ENCODE assay signal across 5 mouse cellular contexts in the genomic region with DNA sequence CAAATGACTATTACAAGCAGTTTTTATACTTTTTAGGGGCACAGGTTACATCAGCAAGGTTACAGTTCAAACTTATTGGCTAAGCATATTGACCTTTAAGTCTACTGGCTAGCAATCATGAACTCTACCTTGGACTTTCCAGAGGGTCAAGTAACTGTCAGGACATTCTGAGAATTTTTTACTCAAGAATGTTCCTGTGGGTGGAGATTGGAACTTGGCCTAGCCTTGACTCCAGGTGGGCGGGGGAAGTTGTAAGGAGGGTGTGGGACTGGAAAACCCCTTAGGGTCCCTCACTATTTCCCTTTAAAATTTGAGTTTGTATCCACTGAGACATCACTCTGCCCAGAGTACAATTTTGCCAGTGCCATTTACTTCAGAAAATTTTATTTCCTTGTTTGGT. TPM values are rescaled to one million over a fixed set of nuclear protein-coding genes. Genes with fewer than 3 reads are reported as not detected.
A peak's percentile ranks its signal among the peaks of the same experiment; 100 is the strongest.
DNase-seq lines count a peak whose midpoint lies in the region; TF ChIP-seq lines count a peak whose summit lies in the region.
"Not testable (repeated sequence)": the region's sequence is repeated elsewhere in the genome, so short reads cannot be mapped to it uniquely, and the experiment has no call there.

No protein-coding gene starts in this region.

- H3K27ac ChIP-seq in ES-Bruce4 (ENCODE audit: insufficient read depth, low read length), result peak overlapping the region; percentile 91

- H3K36me3 ChIP-seq in ES-Bruce4 (ENCODE audit: control insufficient read depth, insufficient read depth, low read length, poor library complexity, severe bottlenecking), result not testable (repeated sequence)

- H3K9ac ChIP-seq in ES-Bruce4 (ENCODE audit: low read depth, poor library complexity, severe bottlenecking), result not testable (repeated sequence)

- not testable (repeated sequence) for TF ChIP-seq POLR2A in ES-Bruce4 (IDR thresholded peaks at IDR 0.05; ENCODE audit: insufficient read depth, low read length)

- not testable (repeated sequence) for H3K27me3 ChIP-seq in ES-Bruce4 (ENCODE audit: control insufficient read depth, insufficient read depth, low read length, poor library complexity, severe bottlenecking)

- H3K4me1 ChIP-seq in ES-Bruce4 (ENCODE audit: control insufficient read depth, insufficient read depth, low read length), result not testable (repeated sequence)

- peak; percentile 92 for DNase-seq in R1 (ENCODE audit: low read depth, low spot score)
- peak; percentile 14 for DNase-seq in adrenal gland, postnatal 14 days
- peak; percentile 23 for DNase-seq in kidney, adult 11 months
- peak; percentile 48 to 64 for DNase-seq in kidney, adult 8-10 months

- TF ChIP-seq CTCF in ES-Bruce4 (IDR thresholded peaks at IDR 0.05; ENCODE audit: low read depth, low read length), result not testable (repeated sequence)

- H3K4me3 ChIP-seq in ES-Bruce4 (ENCODE audit: low read depth, low read length), result not testable (repeated sequence)

- TF ChIP-seq EP300 in ES-Bruce4 (IDR thresholded peaks at IDR 0.05; ENCODE audit: insufficient read depth, low read depth, low read length), result 0 out of 2 replicates have a peak, but pooled peaks have one; percentile 47

- H3K9me3 ChIP-seq in ES-Bruce4 (replicated peaks; ENCODE audit: control insufficient read depth, insufficient read depth, low read length, poor library complexity, severe bottlenecking), result not testable (repeated sequence)

RNA-seq across cellular contexts. Expression of gene Ubxn2a, which starts 3.0 kb away (rescaled TPM):
- polyA plus RNA-seq in ES-Bruce4 (2011; ENCODE audit: insufficient read depth, insufficient read length, low read depth, missing spikeins), result 50.3 and 69.4 TPM in 2 replicates
- total RNA-seq in adrenal gland, postnatal 14 days (2021), result 37.4 and 39.4 TPM in 2 replicates

RNA-seq across cellular contexts. Expression of gene Atad2b, which starts 6.7 kb away (rescaled TPM):
- 28.7 and 34.1 TPM in 2 replicates for polyA plus RNA-seq in ES-Bruce4 (2011; ENCODE audit: insufficient read depth, insufficient read length, low read depth, missing spikeins)
- 30.6 and 34.9 TPM in 2 replicates for total RNA-seq in adrenal gland, postnatal 14 days (2021)

RNA-seq across cellular contexts. Expression of gene Mfsd2b, which starts 36.3 kb away (rescaled TPM):
- 2.2 and 3.1 TPM in 2 replicates for polyA plus RNA-seq in ES-Bruce4 (2011; ENCODE audit: insufficient read depth, insufficient read length, low read depth, missing spikeins)
- total RNA-seq in adrenal gland, postnatal 14 days (2021), result 1.6 and 3.3 TPM in 2 replicates

Comparison
In these comparisons a context has a peak if more than half of its experiments do, and no peak if none do; other contexts are left out.
1. DNase-seq: peak in every context shown above with its lines; median percentile 92 in R1; 56 in kidney, adult 8-10 months; 23 in kidney, adult 11 months; 14 in adrenal gland, postnatal 14 days.